Mouse (Mus musculus) ovary, postnatal 36 days (tissue): ENCODE measurements around the gene Mmrn1.

ENCODE experiments used
- DNase-seq: peaks from one replicate; pipeline ENCODE4 v3.0.0; 2022; ENCODE audit warnings: low spot score, mixed read lengths

The Mmrn1 gene

GRCm38 (mm10) chr6:60993386-60994108 lies 68.8 kb downstream of the Mmrn1 start:
- no peak for DNase-seq

DNA sequence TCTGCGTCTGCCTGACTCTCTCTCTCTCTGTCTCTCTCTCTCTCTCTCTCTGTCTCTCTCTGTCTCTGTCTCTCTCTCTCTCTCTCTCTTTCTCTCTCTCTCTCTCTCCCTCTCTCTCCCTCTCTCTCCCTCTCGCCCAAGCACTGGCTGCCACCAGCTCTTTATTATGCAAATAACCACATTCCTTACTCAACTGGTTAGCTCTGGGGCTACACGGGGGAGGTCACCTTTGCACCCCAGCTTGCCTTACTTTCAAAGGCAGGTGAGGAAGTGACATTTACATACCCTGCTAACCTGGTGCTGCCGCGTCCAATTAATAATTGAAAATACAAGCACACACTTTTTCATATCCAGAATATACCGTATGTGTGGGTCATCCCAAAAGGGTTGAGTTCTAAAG lies 69.3 kb downstream of the Mmrn1 start:
- DNase-seq: no peak

DNA sequence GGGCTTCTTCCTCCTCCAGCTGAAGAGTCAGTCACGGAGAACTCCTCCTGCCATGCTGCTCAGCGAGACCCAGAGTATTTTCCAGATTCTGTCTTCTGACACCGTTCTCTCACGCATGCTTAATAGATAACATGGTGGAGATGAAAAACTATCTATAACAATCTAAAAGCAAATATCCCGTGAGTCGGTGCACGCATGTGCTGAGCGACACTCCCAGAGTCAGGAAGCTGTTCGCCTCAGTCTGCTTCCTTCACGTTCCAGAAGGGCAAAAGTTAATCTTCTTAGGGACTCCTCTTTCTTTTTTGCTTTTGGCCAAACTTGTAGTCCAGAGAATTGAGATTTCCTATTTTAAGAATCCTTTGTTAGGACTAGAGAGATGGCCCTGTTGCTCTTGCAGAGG lies 69.7 kb downstream of the Mmrn1 start:
- DNase-seq: no peak

DNA sequence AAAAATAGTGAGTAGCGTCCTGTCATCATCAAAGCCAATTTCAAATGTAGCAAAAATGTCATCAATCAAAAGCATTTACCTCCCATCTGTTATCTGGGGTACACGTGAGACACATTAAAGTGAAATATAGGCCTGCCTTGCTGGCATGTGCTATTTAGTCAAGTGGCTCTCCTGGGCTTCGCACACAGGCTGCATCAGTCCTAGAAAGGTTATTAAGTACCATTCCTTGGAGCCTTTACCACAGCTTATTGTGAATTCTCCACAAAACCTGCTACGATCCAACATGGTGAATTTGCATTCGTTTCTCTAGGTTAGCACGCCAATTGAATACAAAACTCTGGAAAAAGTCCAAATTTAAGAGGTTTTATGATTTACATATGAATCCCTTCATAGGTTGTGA lies 70.8 kb downstream of the Mmrn1 start:
- DNase-seq: no peak

DNA sequence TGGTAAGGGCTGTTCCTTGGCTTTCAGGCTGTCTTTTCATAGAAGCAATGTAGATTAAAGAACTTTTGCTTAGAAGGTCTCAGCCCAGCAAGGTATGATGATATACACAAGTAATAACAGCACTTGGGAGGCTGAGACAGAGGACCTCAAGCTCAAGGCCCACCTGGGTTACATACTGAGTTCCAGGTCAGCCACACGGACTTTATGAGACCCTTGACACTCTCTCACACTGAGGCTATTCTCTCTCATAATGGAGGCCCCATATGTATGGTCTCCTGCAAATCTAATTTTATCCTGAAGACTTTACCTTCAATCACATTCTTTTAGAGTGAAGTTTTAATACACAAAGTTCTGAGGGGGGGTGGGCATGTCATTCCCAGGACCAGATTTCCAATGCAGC lies 71.6 kb downstream of the Mmrn1 start:
- no peak for DNase-seq

- DNase-seq: no peak
Measured at GRCm38 (mm10) chr6:61001003-61001790, 76.4 kb downstream of the Mmrn1 start.

- DNase-seq: no peak
Measured at GRCm38 (mm10) chr6:61003916-61004765, 79.4 kb downstream of the Mmrn1 start.

- DNase-seq: no peak
Measured at GRCm38 (mm10) chr6:61013780-61014179, 89.0 kb downstream of the Mmrn1 start.

GRCm38 (mm10) chr6:61019689-61020088 lies 94.9 kb downstream of the Mmrn1 start:
- no peak for DNase-seq

- no peak for DNase-seq
Measured at GRCm38 (mm10) chr6:61020995-61021394, 96.2 kb downstream of the Mmrn1 start.

GRCm38 (mm10) chr6:61033251-61033650 lies 108.5 kb downstream of the Mmrn1 start:
- DNase-seq: no peak
